Mouse (Mus musculus): Measurements from ENCODE around the gene Fam181a.

DNA sequence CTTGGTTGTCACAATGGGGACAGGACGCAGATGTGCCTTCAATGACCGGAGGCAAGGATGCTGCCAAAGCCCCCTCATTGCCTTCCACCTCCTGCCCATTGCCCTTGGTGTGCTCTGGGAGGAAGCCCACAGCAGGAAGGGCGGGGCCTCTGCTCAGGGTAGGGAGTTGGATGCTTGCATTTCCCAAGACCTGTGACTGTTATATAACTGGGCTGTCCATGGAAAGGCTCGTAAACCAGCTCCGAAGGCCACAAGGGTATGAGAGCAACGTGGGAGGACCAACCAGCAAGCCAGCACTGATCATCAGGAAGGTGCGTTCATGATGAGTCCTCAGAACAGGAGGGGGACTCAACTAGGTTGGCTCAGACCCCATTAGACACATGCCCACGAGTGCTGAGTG is 50.0 kb downstream of the Fam181a start:
- no peak for TF ChIP-seq CTCF (IDR thresholded peaks at IDR 0.05; ENCODE audit: low read depth)
- TF ChIP-seq EP300 (IDR thresholded peaks at IDR 0.05; ENCODE audit: low read depth) = no peak
